Mouse (Mus musculus): Measurements from ENCODE around the gene Rbm24.

GRCm38 (mm10) chr13:46372884-46373283, 45.4 kb upstream of the Rbm24 start:
- no peak for TF ChIP-seq CTCF (IDR thresholded peaks at IDR 0.05; ENCODE audit: control insufficient read depth, insufficient read depth, low read length)
- no peak for TF ChIP-seq POLR2A (IDR thresholded peaks at IDR 0.05; ENCODE audit: borderline replicate concordance, control insufficient read depth, low read depth, low read length)

Measured in bone marrow, adult 2 months (tissue).